Mouse (Mus musculus) left cerebral cortex, adult 2 months (tissue): ENCODE data around the gene Sfmbt1. TPM values are rescaled to one million over a fixed set of nuclear protein-coding genes. Genes with fewer than 3 reads are reported as not detected.
A peak's percentile ranks its signal among the peaks of the same experiment; 100 is the strongest.

Experiments
- DNase-seq, 2 experiments: peaks; one replicate each; pipeline ENCODE4 v3.0.0; 2021 to 2022; ENCODE audit warnings: low spot score in 2 of 2, mixed read lengths in 1 of 2; ENCODE audit errors: extremely low spot score in 1 of 2
- H3K27ac ChIP-seq: fragments of 200-600 bp; 2 replicates; pipeline ENCODE4 v1.8.1; 2022
- H3K4me3 ChIP-seq: fragments of 200-600 bp; 2 replicates; pipeline ENCODE4 v1.8.1; 2022
- CTCF ChIP-seq: fragments of 200-600 bp; IDR thresholded peaks from 2 replicates; pipeline ENCODE4 v1.8.1; 2022; ENCODE audit warnings: antibody characterized with exemption, mild to moderate bottlenecking, moderate library complexity
- intact Hi-C: fragments of 180-260 bp; cut with DNase I; formaldehyde crosslinking; loops from one replicate; pipeline ENCODE4 v1.15.1; 2025
- total RNA-seq, 2 experiments: library from RNA; stranded (reverse); gene quantifications; 2 replicates each; pipeline ENCODE4 v1.2.3; 2021

Sfmbt1 gene
- total RNA-seq, 2 experiments from 2014 or later, result 38.4 to 38.8 TPM

- no peak overlapping the region for H3K27ac ChIP-seq
- intact Hi-C loops, result loop anchor here (5.0 kb wide), 2 partner anchors 38 to 113 kb away; partner anchors contain the start of gene Itih1
- TF ChIP-seq CTCF, result no peak
- no peak for DNase-seq
- no peak overlapping the region for H3K4me3 ChIP-seq
These were observed 114.2 kb downstream of the Sfmbt1 start for GRCm38 (mm10) chr14:30828635-30829460.

- intact Hi-C loops, result no loop called here
- H3K27ac ChIP-seq, result no peak overlapping the region
- DNase-seq, result no peak
- H3K4me3 ChIP-seq, result no peak overlapping the region
- TF ChIP-seq CTCF, result no peak
These were observed 122.9 kb downstream of the Sfmbt1 start for GRCm38 (mm10) chr14:30837416-30837996.

DNA sequence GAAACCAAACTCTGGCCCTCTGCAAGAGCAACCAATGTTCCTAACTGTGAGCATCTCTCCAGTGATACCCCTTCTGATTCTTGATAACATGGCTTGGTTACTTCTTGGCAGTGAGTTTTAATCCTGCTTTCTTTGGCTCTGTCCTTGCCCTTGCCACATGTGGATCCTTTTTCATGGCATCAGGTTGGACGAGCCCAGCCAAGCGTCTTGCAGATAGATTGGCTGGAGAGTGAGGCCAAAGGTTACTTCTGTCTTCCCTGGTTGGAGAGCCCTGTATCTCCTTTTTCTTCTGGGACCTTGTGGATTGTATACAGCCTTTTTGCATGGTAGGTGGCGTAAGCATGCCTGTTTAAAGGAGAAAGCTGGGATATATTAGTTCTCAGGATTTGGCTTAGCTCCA is 129.1 kb downstream of the Sfmbt1 start:
- intact Hi-C loops, result no loop called here
- no peak for DNase-seq
- no peak for TF ChIP-seq CTCF
- Histone ChIP-seq H3K4me3 (no peak overlapping the region), H3K27ac (no peak overlapping the region)

- TF ChIP-seq CTCF, result no peak
- DNase-seq, result no peak
- intact Hi-C loops, result no loop called here
- no peak overlapping the region for H3K4me3 ChIP-seq
- no peak overlapping the region for H3K27ac ChIP-seq
These were observed 135.9 kb downstream of the Sfmbt1 start for GRCm38 (mm10) chr14:30850504-30850903.

DNA sequence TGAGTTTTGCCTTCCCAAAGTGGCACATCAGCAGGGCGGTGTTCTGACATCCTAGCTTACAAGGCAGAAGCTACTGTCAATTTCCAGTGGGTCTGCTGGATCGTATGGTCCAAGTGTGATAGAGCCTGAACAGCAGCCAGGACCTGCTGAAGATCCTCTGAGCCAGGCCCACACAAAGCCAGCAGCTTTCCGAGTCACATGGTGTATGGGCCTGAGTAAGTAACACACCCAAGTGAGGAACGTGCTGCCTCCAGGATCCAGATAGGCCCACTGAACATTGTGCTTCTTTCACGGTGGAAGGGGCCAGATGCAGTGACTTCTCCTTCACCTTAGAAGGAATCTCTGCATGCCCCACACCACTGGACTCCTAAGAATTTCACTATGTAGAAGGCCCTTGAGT is 137.7 kb downstream of the Sfmbt1 start:
- intact Hi-C loops, result no loop called here
- Histone ChIP-seq H3K27ac (no peak overlapping the region), H3K4me3 (no peak overlapping the region)
- no peak for DNase-seq
- no peak for TF ChIP-seq CTCF

DNA sequence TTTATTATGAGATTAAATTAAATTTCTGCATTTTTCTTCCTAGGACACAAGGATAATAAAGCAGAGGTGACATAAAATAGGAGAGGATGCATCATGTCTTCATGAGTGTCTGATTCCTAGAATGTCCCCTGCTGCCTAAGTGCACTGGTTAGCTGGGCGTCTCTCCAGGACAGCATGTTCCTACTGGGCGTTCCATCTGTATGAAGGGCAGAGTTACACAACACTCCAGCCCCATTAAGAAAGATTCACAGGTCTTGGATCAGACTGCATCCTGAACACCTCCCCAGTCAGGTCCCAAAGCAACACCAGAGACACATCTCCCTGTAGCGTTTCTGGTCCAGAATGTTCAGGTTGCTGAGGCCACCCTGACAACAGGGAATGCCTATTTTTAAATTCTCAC is 140.7 kb downstream of the Sfmbt1 start:
- no peak for DNase-seq
- H3K4me3 ChIP-seq, result no peak overlapping the region
- TF ChIP-seq CTCF, result no peak
- H3K27ac ChIP-seq, result no peak overlapping the region
- intact Hi-C loops, result no loop called here

GRCm38 (mm10) chr14:30856885-30857507 is 142.3 kb downstream of the Sfmbt1 start:
- Histone ChIP-seq H3K27ac (0 out of 2 replicates have a peak overlapping the region, but pooled peaks have one; percentile 38), H3K4me3 (no peak overlapping the region)
- intact Hi-C loops, result no loop called here
- no peak for TF ChIP-seq CTCF
- no peak for DNase-seq

- Histone ChIP-seq H3K4me3 (no peak overlapping the region), H3K27ac (no peak overlapping the region)
- TF ChIP-seq CTCF, result peak; percentile 43
- DNase-seq, result no peak
- intact Hi-C loops, result no loop called here
These were observed 143.3 kb downstream of the Sfmbt1 start for GRCm38 (mm10) chr14:30857990-30858389.

DNA sequence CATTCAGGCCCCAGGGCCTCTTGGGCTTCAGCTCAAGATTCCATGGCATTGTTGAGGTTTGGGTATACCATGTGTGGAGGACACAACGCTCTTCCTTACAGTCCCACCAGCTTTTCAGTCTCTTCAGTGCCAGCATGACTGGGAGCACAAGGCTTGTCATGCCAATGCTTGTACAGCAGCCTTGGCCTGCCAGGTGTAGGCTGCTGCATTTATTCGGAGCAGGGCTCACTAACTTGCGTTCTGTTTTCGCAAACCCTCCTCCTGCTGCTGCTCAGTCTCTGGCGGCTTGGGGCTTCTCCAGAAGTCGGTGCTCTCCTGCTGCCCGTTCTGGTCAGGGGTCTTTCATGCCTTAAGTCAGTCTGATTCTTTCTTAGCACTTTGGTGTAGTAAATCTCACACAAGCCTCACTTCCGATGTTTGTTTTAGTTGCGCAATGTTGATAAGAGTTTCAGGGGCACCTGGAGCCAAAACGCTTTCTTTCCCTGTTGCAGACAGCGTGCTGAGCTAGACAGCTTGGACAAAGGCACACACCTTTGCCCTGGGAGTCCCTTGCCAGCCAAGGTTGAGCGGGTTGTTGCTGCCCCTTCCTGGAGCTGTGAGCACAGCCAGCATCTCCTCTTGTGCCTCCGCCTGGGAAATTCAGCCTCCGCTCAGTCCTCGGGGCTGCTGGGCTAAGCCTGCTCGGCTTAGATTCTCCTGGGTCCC is 146.9 kb downstream of the Sfmbt1 start:
- no peak overlapping the region for H3K27ac ChIP-seq
- intact Hi-C loops, result loop anchor here (10.0 kb wide), 2 partner anchors 147 to 267 kb away; partner anchors contain the start of gene Sfmbt1
- no peak overlapping the region for H3K4me3 ChIP-seq
- DNase-seq, result no peak
- no peak for TF ChIP-seq CTCF

DNA sequence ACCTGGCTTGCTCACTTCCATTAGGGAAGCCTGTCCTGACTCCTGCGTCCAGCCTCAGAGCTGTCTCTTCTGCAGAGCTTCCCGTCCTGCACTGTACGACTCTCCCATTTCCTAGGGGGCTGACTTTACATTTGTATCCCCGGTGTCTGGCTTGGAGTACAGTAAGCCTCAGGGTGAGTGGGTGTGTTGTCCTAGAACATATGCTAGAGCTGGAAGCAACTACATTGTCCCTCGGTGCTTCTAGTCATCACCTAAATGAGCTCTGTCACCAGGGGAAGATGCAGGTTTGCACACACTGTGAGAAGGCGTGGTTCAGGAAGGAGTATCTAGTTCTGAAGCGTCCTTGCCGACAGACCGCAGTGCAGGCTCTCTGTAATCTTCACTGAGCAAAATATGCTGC is 147.7 kb downstream of the Sfmbt1 start:
- H3K27ac ChIP-seq, result no peak overlapping the region
- intact Hi-C loops, result loop anchor here (10.0 kb wide), 2 partner anchors 148 to 268 kb away; partner anchors contain the start of gene Sfmbt1
- no peak for DNase-seq
- no peak overlapping the region for H3K4me3 ChIP-seq
- TF ChIP-seq CTCF, result no peak

DNA sequence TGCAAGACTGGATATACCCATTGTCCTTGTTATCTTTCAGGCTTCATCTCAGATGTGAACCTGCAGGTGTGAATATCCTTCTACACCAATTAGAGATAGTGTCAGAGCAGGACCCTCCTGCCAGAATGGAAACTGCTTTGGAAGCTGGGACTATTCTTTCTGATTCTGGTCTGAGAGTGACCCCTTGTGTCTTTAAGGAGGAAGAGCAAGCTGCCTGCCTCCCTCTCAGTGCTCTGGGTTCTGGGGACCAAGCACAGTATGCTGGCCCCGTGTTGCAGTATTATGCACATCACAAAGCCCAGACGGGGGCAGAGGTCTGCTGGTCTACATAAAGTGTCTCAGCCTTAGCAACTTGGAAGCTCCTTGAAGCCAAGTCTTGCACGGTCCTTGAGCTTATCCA is 150.7 kb downstream of the Sfmbt1 start:
- DNase-seq, result no peak
- Histone ChIP-seq H3K4me3 (no peak overlapping the region), H3K27ac (no peak overlapping the region)
- intact Hi-C loops, result loop anchor here (5.0 to 10.0 kb wide), 3 partner anchors 38 to 271 kb away; partner anchors contain the start of genes Sfmbt1 and Tmem110
- peak; percentile 56 for TF ChIP-seq CTCF
